Mouse (Mus musculus) naive thymus-derived CD4-positive, alpha-beta T cell, adult 2 months (primary cell): ENCODE measurements at regions not wholly inside any gene's neighbourhood (a gene's known extent, or its start where the extent isn't known, plus 50 kb on each side); places are given as distances from the start of the nearest gene placed in this dataset.

ENCODE experiments used
- DNase-seq: peaks from one replicate; pipeline ENCODE4 v3.0.0-alpha.2; 2011; ENCODE audit warnings: low read depth

- DNase-seq, result no peak
Measured at GRCm38 (mm10) chrX:108608446-108608845, 56.2 kb downstream of the Gm379 start.

- no peak for DNase-seq
Measured at GRCm38 (mm10) chrX:108599906-108600468, 64.7 kb downstream of the Gm379 start.

GRCm38 (mm10) chrX:108561977-108562376 lies 102.7 kb downstream of the Gm379 start:
- no peak for DNase-seq

- no peak for DNase-seq
Measured at GRCm38 (mm10) chrX:108543149-108543548, 121.5 kb downstream of the Gm379 start.

- DNase-seq, result no peak
Measured at GRCm38 (mm10) chrX:108541410-108541809, 123.3 kb downstream of the Gm379 start.

GRCm38 (mm10) chrX:108536995-108537394 lies 127.7 kb downstream of the Gm379 start:
- peak; percentile 55 for DNase-seq
